Mouse (Mus musculus) common myeloid progenitor, adult 5-6 weeks (primary cell): ENCODE measurements at regions not wholly inside any gene's neighbourhood (a gene's known extent, or its start where the extent isn't known, plus 50 kb on each side); places are given as distances from the start of the nearest gene placed in this dataset.

Source experiments
- ATAC-seq: replicated peaks from 2 replicates; pipeline ENCODE4 v1.8.0; 2016; ENCODE audit warnings: low read depth, mild to moderate bottlenecking, moderate TSS enrichment, inconsistent platforms; ENCODE audit not compliant: poor library complexity, severe bottlenecking

GRCm38 (mm10) chr16:49278478-49278877 lies 221.2 kb downstream of the Myh15 start:
- ATAC-seq, result peak; percentile 96

GRCm38 (mm10) chr16:49288096-49288714 lies 230.9 kb downstream of the Myh15 start:
- no peak for ATAC-seq

GRCm38 (mm10) chr16:49289200-49290079 lies 232.2 kb downstream of the Myh15 start:
- ATAC-seq, result no peak

- no peak for ATAC-seq
Measured at GRCm38 (mm10) chr16:49303612-49304307, 246.5 kb downstream of the Myh15 start.

GRCm38 (mm10) chr16:49304354-49304753 lies 247.1 kb downstream of the Myh15 start:
- ATAC-seq, result no peak

GRCm38 (mm10) chr16:49317061-49317460 lies 259.8 kb downstream of the Myh15 start:
- ATAC-seq, result no peak

GRCm38 (mm10) chr16:49319047-49319678 lies 261.9 kb downstream of the Myh15 start:
- ATAC-seq, result no peak; the same call in 1 of the 2 replicates

- peak; percentile 95 for ATAC-seq
Measured at GRCm38 (mm10) chr16:49319774-49320173, 262.5 kb downstream of the Myh15 start.

- no peak for ATAC-seq
Measured at GRCm38 (mm10) chr16:49321951-49322350, 264.7 kb downstream of the Myh15 start.

- ATAC-seq, result 0 out of 2 replicates have a peak, but pooled peaks have one; percentile 29
Measured at GRCm38 (mm10) chr16:49330725-49331386, 273.6 kb downstream of the Myh15 start.

GRCm38 (mm10) chr16:49332107-49332722 lies 274.9 kb downstream of the Myh15 start:
- no peak for ATAC-seq

GRCm38 (mm10) chr16:49335916-49336315 lies 278.6 kb downstream of the Myh15 start:
- no peak for ATAC-seq

GRCm38 (mm10) chr16:49337948-49338347 lies 280.7 kb downstream of the Myh15 start:
- ATAC-seq, result no peak

GRCm38 (mm10) chr16:49358404-49358803 lies 301.1 kb downstream of the Myh15 start:
- ATAC-seq, result no peak

GRCm38 (mm10) chr16:49361731-49362130 lies 304.4 kb downstream of the Myh15 start:
- no peak for ATAC-seq

GRCm38 (mm10) chr16:49369450-49369849 lies 312.2 kb downstream of the Myh15 start:
- ATAC-seq, result no peak

- no peak for ATAC-seq
Measured at GRCm38 (mm10) chr16:49375108-49375507, 317.8 kb downstream of the Myh15 start.

GRCm38 (mm10) chr16:49378917-49379473 lies 320.0 kb upstream of the Ift57 start:
- no peak for ATAC-seq

- no peak for ATAC-seq
Measured at GRCm38 (mm10) chr16:49388135-49388534, 310.9 kb upstream of the Ift57 start.
